Comparison of ENCODE assay signal across 8 mouse cellular contexts in genomic region chr2:158667671-158668432, GRCm38 (mm10). TPM values are rescaled to one million over a fixed set of nuclear protein-coding genes. Genes with fewer than 3 reads are reported as not detected.
DNase-seq lines count a peak whose midpoint lies in the region; ATAC-seq and TF ChIP-seq lines count a peak whose summit lies in the region.

No protein-coding gene starts in this region.

- H3K9me3 ChIP-seq in embryonic facial prominence, embryonic 10.5 days = no peaks in the 10 kb centered on the region
- no peaks in the 10 kb centered on the region for H3K9me3 ChIP-seq in heart, postnatal 0 days (replicated peaks; ENCODE audit: control insufficient read depth, low read length)
- no peaks in the 10 kb centered on the region for H3K9me3 ChIP-seq in midbrain, embryonic 10.5 days (replicated peaks)

- ATAC-seq in heart, postnatal 0 days (ENCODE audit: insufficient read depth, low read depth) = peak; percentile 34; the same call in 1 of the 2 replicates
- ATAC-seq in erythroid progenitor cell, adult 5-6 weeks (replicated peaks; ENCODE audit: low FRiP score, poor library complexity, severe bottlenecking) = no peak

- peak; percentile 48 for DNase-seq in ovary, postnatal 36 days (ENCODE audit: low spot score)
- no peak for DNase-seq in ovary, postnatal 14 days (ENCODE audit: low spot score)
- peak; percentile 62 for DNase-seq in embryonic facial prominence, embryonic 10.5 days (ENCODE audit: low spot score)
- no peak for DNase-seq in heart, postnatal 0 days (ENCODE audit: low spot score)
- DNase-seq in layer of hippocampus, postnatal 25 days (ENCODE audit: extremely low spot score in 1 of 2, low spot score in 1 of 2) = peak; percentile 50 to 67
- peak; percentile 70 for DNase-seq in midbrain, embryonic 10.5 days (ENCODE audit: low spot score)
- DNase-seq in spleen, postnatal 14 days (ENCODE audit: low spot score in 2 of 2) = peak; percentile 19 to 31

- H3K4me3 ChIP-seq in embryonic facial prominence, embryonic 10.5 days = peak overlapping the region; percentile 70
- H3K4me3 ChIP-seq in heart, postnatal 0 days (ENCODE audit: low read depth, low read length) = peak overlapping the region; percentile 59
- peak overlapping the region; percentile 74 for H3K4me3 ChIP-seq in midbrain, embryonic 10.5 days

- peaks cover 69% of the 10 kb centered on the region for H3K27me3 ChIP-seq in embryonic facial prominence, embryonic 10.5 days (replicated peaks; ENCODE audit: low read depth, poor library complexity, severe bottlenecking)
- H3K27me3 ChIP-seq in heart, postnatal 0 days (ENCODE audit: control insufficient read depth, insufficient read depth, low read length) = peaks cover 43% of the 10 kb centered on the region
- peaks cover 65% of the 10 kb centered on the region for H3K27me3 ChIP-seq in midbrain, embryonic 10.5 days (ENCODE audit: low read depth, poor library complexity, severe bottlenecking)

- peak overlapping the region; percentile 22 for H3K9ac ChIP-seq in heart, postnatal 0 days (replicated peaks; ENCODE audit: low read depth, low read length)

- H3K4me1 ChIP-seq in embryonic facial prominence, embryonic 10.5 days = peaks cover 62% of the 10 kb centered on the region
- H3K4me1 ChIP-seq in heart, postnatal 0 days (ENCODE audit: control insufficient read depth, insufficient read depth) = 0 out of 2 replicates have a peak, but pooled peaks cover 8% of the 10 kb centered on the region
- peaks cover 65% of the 10 kb centered on the region for H3K4me1 ChIP-seq in midbrain, embryonic 10.5 days

- H3K27ac ChIP-seq in embryonic facial prominence, embryonic 10.5 days (replicated peaks) = peak overlapping the region; percentile 49; the same call in 1 of the 2 replicates
- H3K27ac ChIP-seq in heart, postnatal 0 days (ENCODE audit: low read depth) = peak overlapping the region; percentile 50
- peak overlapping the region; percentile 80 for H3K27ac ChIP-seq in midbrain, embryonic 10.5 days (replicated peaks)

- no peak for TF ChIP-seq CTCF in heart, postnatal 0 days (IDR thresholded peaks at IDR 0.05; ENCODE audit: low read depth)

- WGBS in embryonic facial prominence, embryonic 10.5 days = under 1% methylated on average over 54 of the region's 54 CpGs
- under 1% methylated on average over 53 of the region's 54 CpGs for WGBS in heart, postnatal 0 days
- WGBS in midbrain, embryonic 10.5 days = under 1% methylated on average over 54 of the region's 54 CpGs

- no peaks in the 10 kb centered on the region for H3K36me3 ChIP-seq in embryonic facial prominence, embryonic 10.5 days (replicated peaks)
- no peaks in the 10 kb centered on the region for H3K36me3 ChIP-seq in heart, postnatal 0 days (replicated peaks; ENCODE audit: control insufficient read depth, insufficient read depth, low read length)
- H3K36me3 ChIP-seq in midbrain, embryonic 10.5 days = no peaks in the 10 kb centered on the region

- no peak for TF ChIP-seq EP300 in heart, postnatal 0 days (IDR thresholded peaks at IDR 0.05; ENCODE audit: low read depth)

- peak overlapping the region; percentile 78 for H3K4me2 ChIP-seq in heart, postnatal 0 days (ENCODE audit: low read depth, low read length)

RNA-seq across cellular contexts. Expression of gene Ppp1r16b, which starts 2.7 kb away (rescaled TPM):
- polyA plus RNA-seq in embryonic facial prominence, embryonic 10.5 days (2016; fragmentation: Nextera tagmentation; extraction: Ambion mirVana) = 3.3 TPM in 2 replicates
- 3.7 and 9.1 TPM in 2 replicates for total RNA-seq in heart, postnatal 0 days (2014; rRNA removed; ENCODE audit: low replicate concordance)
- 5.0 and 5.1 TPM in 2 replicates for polyA plus RNA-seq in heart, postnatal 0 days (2015; fragmentation: Nextera tagmentation; extraction: Ambion mirVana)
- 100 to 1,000 TPM; 138 to 141 TPM for total RNA-seq in layer of hippocampus, postnatal 25 days (2021)
- 3.6 and 3.7 TPM in 2 replicates for polyA plus RNA-seq in midbrain, embryonic 10.5 days (2016; fragmentation: Nextera tagmentation; extraction: Ambion mirVana)
- total RNA-seq in erythroid progenitor cell, adult 5-6 weeks (2015; ENCODE audit: low replicate concordance) = 1.4 and 2.5 TPM in 2 replicates
- 1.7 and 2.3 TPM in 2 replicates for total RNA-seq in erythroid progenitor cell, adult 5-6 weeks (2017; ENCODE audit: low replicate concordance)

RNA-seq across cellular contexts. Expression of gene Actr5, which starts 43.2 kb away (rescaled TPM):
- polyA plus RNA-seq in embryonic facial prominence, embryonic 10.5 days (2016; fragmentation: Nextera tagmentation; extraction: Ambion mirVana) = 14.4 and 16.7 TPM in 2 replicates
- 9.6 and 10.8 TPM in 2 replicates for total RNA-seq in heart, postnatal 0 days (2014; rRNA removed; ENCODE audit: low replicate concordance)
- polyA plus RNA-seq in heart, postnatal 0 days (2015; fragmentation: Nextera tagmentation; extraction: Ambion mirVana) = 2.9 and 3.8 TPM in 2 replicates
- total RNA-seq in layer of hippocampus, postnatal 25 days (2021) = 10 to 100 TPM; 10.0 to 10.2 TPM
- 14.1 and 14.8 TPM in 2 replicates for polyA plus RNA-seq in midbrain, embryonic 10.5 days (2016; fragmentation: Nextera tagmentation; extraction: Ambion mirVana)
- total RNA-seq in erythroid progenitor cell, adult 5-6 weeks (2015; ENCODE audit: low replicate concordance) = 0.84 and 7.2 TPM in 2 replicates
- 4.2 and 6.2 TPM in 2 replicates for total RNA-seq in erythroid progenitor cell, adult 5-6 weeks (2017; ENCODE audit: low replicate concordance)

RNA-seq across cellular contexts. Expression of gene Slc32a1, which starts 57.3 kb away (rescaled TPM):
- polyA plus RNA-seq in embryonic facial prominence, embryonic 10.5 days (2016; fragmentation: Nextera tagmentation; extraction: Ambion mirVana) = 0.05 and 0.15 TPM in 2 replicates
- not detected in 2 replicates for total RNA-seq in heart, postnatal 0 days (2014; rRNA removed; ENCODE audit: low replicate concordance)
- polyA plus RNA-seq in heart, postnatal 0 days (2015; fragmentation: Nextera tagmentation; extraction: Ambion mirVana) = not detected in 2 replicates
- 10 to 100 TPM; 68.3 to 77.6 TPM for total RNA-seq in layer of hippocampus, postnatal 25 days (2021)
- 0.25 and 0.68 TPM in 2 replicates for polyA plus RNA-seq in midbrain, embryonic 10.5 days (2016; fragmentation: Nextera tagmentation; extraction: Ambion mirVana)
- not detected in 2 replicates for total RNA-seq in erythroid progenitor cell, adult 5-6 weeks (2015; ENCODE audit: low replicate concordance)
- total RNA-seq in erythroid progenitor cell, adult 5-6 weeks (2017; ENCODE audit: low replicate concordance) = not detected in 2 replicates

Comparison
In these comparisons a context has a peak if more than half of its experiments do, and no peak if none do; other contexts are left out.
1. DNase-seq: peak in ovary, postnatal 36 days (single experiment), embryonic facial prominence, embryonic 10.5 days (single experiment), layer of hippocampus, postnatal 25 days (2 of 2), midbrain, embryonic 10.5 days (single experiment) and spleen, postnatal 14 days (2 of 2); none in ovary, postnatal 14 days (single experiment) and heart, postnatal 0 days (single experiment).
2. RNA of gene Ppp1r16b, which starts 2.7 kb away (total RNA-seq): 138 to 141 TPM in layer of hippocampus, postnatal 25 days; 3.7 to 9.1 TPM in heart, postnatal 0 days and 1.4 to 2.5 TPM in erythroid progenitor cell, adult 5-6 weeks; every median in the first group is over 10 times any median in the second.
3. RNA of gene Slc32a1, which starts 57.3 kb away (total RNA-seq): 68.3 to 77.6 TPM in layer of hippocampus, postnatal 25 days; not detected in heart, postnatal 0 days and not detected in erythroid progenitor cell, adult 5-6 weeks; every median in the first group is over 10 times any median in the second.
4. Peak in every context shown above with its lines, with median percentiles within 50 percentile points of each other: H3K27ac ChIP-seq and H3K4me3 ChIP-seq.